Mouse (Mus musculus) WW6 (cell line): ENCODE measurements around the gene Zfp566.
"Not testable (repeated sequence)": the region's sequence is repeated elsewhere in the genome, so short reads cannot be mapped to it uniquely, and the experiment has no call there.

Source experiments
- DNase-seq: peaks from one replicate; pipeline ENCODE4 v3.0.0-alpha.2; 2013; ENCODE audit warnings: low read depth, low spot score

Zfp566 gene

GRCm38 (mm10) chr7:30090092-30090969 is at the start of gene Zfp566, which contains the start of gene Gm26920:
Gene Zfp566 (minus strand): TSS chr7:30090527.
Gene Gm26920 (minus strand): TSS chr7:30090410.
- DNase-seq, result peak; percentile 96

GRCm38 (mm10) chr7:30136826-30137225 is 46.5 kb upstream of the Zfp566 start:
- DNase-seq, result no peak

- DNase-seq, result no peak
Observed at GRCm38 (mm10) chr7:30132396-30132795, 42.1 kb upstream of the Zfp566 start.

- DNase-seq, result no peak
Observed at GRCm38 (mm10) chr7:30129900-30130299, 39.6 kb upstream of the Zfp566 start.

- DNase-seq, result no peak
Observed at GRCm38 (mm10) chr7:30122188-30122530, 31.8 kb upstream of the Zfp566 start.

GRCm38 (mm10) chr7:30121308-30122187 is 31.2 kb upstream of the Zfp566 start, which contains the start of gene Zfp382:
Gene Zfp382 (plus strand): TSS chr7:30121942.
- peak; percentile 77 for DNase-seq

- DNase-seq, result not testable (repeated sequence)
Observed at GRCm38 (mm10) chr7:30117935-30118334, 27.6 kb upstream of the Zfp566 start.

- no peak for DNase-seq
Observed at GRCm38 (mm10) chr7:30116076-30116475, 25.7 kb upstream of the Zfp566 start.

- peak; percentile 64 for DNase-seq
Observed at GRCm38 (mm10) chr7:30099297-30099696, 9.0 kb upstream of the Zfp566 start.

GRCm38 (mm10) chr7:30095551-30096125 is 5.3 kb upstream of the Zfp566 start:
- no peak for DNase-seq

GRCm38 (mm10) chr7:30094646-30095429 is 4.5 kb upstream of the Zfp566 start, which contains the start of gene Zfp260:
Gene Zfp260 (plus strand): TSS chr7:30094777.
- peak; percentile 85 for DNase-seq

- DNase-seq, result no peak
Observed at GRCm38 (mm10) chr7:30093918-30094415, 3.6 kb upstream of the Zfp566 start.

GRCm38 (mm10) chr7:30092666-30093065 is 2.3 kb upstream of the Zfp566 start:
- no peak for DNase-seq

GRCm38 (mm10) chr7:30090970-30091585 is 751 bp upstream of the Zfp566 start:
- no peak for DNase-seq

- no peak for DNase-seq
Observed at GRCm38 (mm10) chr7:30089405-30089804, 922 bp downstream of the Zfp566 start.

GRCm38 (mm10) chr7:30086524-30086923 is 3.8 kb downstream of the Zfp566 start:
- no peak for DNase-seq

- peak; percentile 82 for DNase-seq
Observed at GRCm38 (mm10) chr7:30072146-30073028, 17.9 kb downstream of the Zfp566 start, which contains the start of gene Zfp82. Gene Zfp82 (minus strand): TSS chr7:30072900.

GRCm38 (mm10) chr7:30064622-30065021 is 25.7 kb downstream of the Zfp566 start:
- DNase-seq, result no peak

GRCm38 (mm10) chr7:30062478-30062877 is 27.8 kb downstream of the Zfp566 start:
- peak; percentile 49 for DNase-seq
